Mouse (Mus musculus): ENCODE data around the gene Lao1. TPM values are rescaled to one million over a fixed set of nuclear protein-coding genes. Genes with fewer than 3 reads are reported as not detected.
A peak's percentile ranks its signal among the peaks of the same experiment; 100 is the strongest.

Gene Lao1
- polyA plus RNA-seq, 1 experiment from 2014 or later, result not detected

- Histone ChIP-seq H3K27ac (replicated peaks in 1 of 2; ENCODE audit: control insufficient read depth in 1 of 2, insufficient read depth in 1 of 2, low read depth in 2 of 2, low read length in 2 of 2) (no peak overlapping the region), H3K4me1 (ENCODE audit: control insufficient read depth in 2 of 2, insufficient read depth in 2 of 2, low read length in 2 of 2) (no peaks in the 10 kb centered on the region; a peak in 1 of 4 replicates), H3K9ac (ENCODE audit: low read length) (no peak overlapping the region), H3K4me3 (ENCODE audit: control insufficient read depth in 1 of 2, insufficient read depth in 1 of 2, low read depth in 1 of 2, low read length in 2 of 2) (no peak overlapping the region), H3K27me3 (ENCODE audit: control insufficient read depth, insufficient read depth, low read length) (no peaks in the 10 kb centered on the region), H3K9me3 (ENCODE audit: control insufficient read depth, low read length) (peaks cover 3% of the 10 kb centered on the region; the same call in 1 of the 2 replicates), H3K36me3 (ENCODE audit: control insufficient read depth, insufficient read depth, low read length) (no peaks in the 10 kb centered on the region), H3K4me2 (ENCODE audit: low read length) (no peak overlapping the region)
- 8% methylated on average over 3 of the region's 3 CpGs for WGBS
- ATAC-seq (ENCODE audit: insufficient number of reproducible peaks, insufficient read depth, low FRiP score, low read depth), result no peak
These were observed 27.2 kb downstream of the Lao1 start for GRCm38 (mm10) chr4:118988535-118988934.

GRCm38 (mm10) chr4:118989331-118989730 is 28.0 kb downstream of the Lao1 start:
- 26% methylated on average over 12 of the region's 12 CpGs for WGBS
- no peaks in the 10 kb centered on the region; a peak in 1 of 4 replicates for H3K4me1 ChIP-seq (ENCODE audit: control insufficient read depth in 2 of 2, insufficient read depth in 2 of 2, low read length in 2 of 2)
- no peaks in the 10 kb centered on the region for H3K27me3 ChIP-seq (ENCODE audit: control insufficient read depth, insufficient read depth, low read length)
- peaks cover 5% of the 10 kb centered on the region for H3K9me3 ChIP-seq (ENCODE audit: control insufficient read depth, low read length)
- H3K36me3 ChIP-seq (ENCODE audit: control insufficient read depth, insufficient read depth, low read length), result no peaks in the 10 kb centered on the region
- ATAC-seq (ENCODE audit: insufficient number of reproducible peaks, insufficient read depth, low FRiP score, low read depth), result no peak
- H3K4me2 ChIP-seq (ENCODE audit: low read length), result no peak overlapping the region
- no peak overlapping the region for H3K27ac ChIP-seq (replicated peaks in 1 of 2; ENCODE audit: control insufficient read depth in 1 of 2, insufficient read depth in 1 of 2, low read depth in 2 of 2, low read length in 2 of 2)
- no peak overlapping the region for H3K9ac ChIP-seq (ENCODE audit: low read length)
- no peak overlapping the region for H3K4me3 ChIP-seq (ENCODE audit: control insufficient read depth in 1 of 2, insufficient read depth in 1 of 2, low read depth in 1 of 2, low read length in 2 of 2)

GRCm38 (mm10) chr4:118991797-118992196 is 30.4 kb downstream of the Lao1 start:
- no peak for ATAC-seq (ENCODE audit: insufficient number of reproducible peaks, insufficient read depth, low FRiP score, low read depth)
- Histone ChIP-seq H3K4me1 (ENCODE audit: control insufficient read depth in 2 of 2, insufficient read depth in 2 of 2, low read length in 2 of 2) (no peaks in the 10 kb centered on the region; a peak in 1 of 4 replicates), H3K4me2 (ENCODE audit: low read length) (no peak overlapping the region), H3K27me3 (ENCODE audit: control insufficient read depth, insufficient read depth, low read length) (no peaks in the 10 kb centered on the region), H3K4me3 (ENCODE audit: control insufficient read depth in 1 of 2, insufficient read depth in 1 of 2, low read depth in 1 of 2, low read length in 2 of 2) (no peak overlapping the region), H3K36me3 (ENCODE audit: control insufficient read depth, insufficient read depth, low read length) (no peaks in the 10 kb centered on the region), H3K27ac (replicated peaks in 1 of 2; ENCODE audit: control insufficient read depth in 1 of 2, insufficient read depth in 1 of 2, low read depth in 2 of 2, low read length in 2 of 2) (no peak overlapping the region), H3K9me3 (ENCODE audit: control insufficient read depth, low read length) (peaks cover 3% of the 10 kb centered on the region), H3K9ac (ENCODE audit: low read length) (no peak overlapping the region)
- WGBS, result 37% methylated on average over 4 of the region's 4 CpGs

DNA sequence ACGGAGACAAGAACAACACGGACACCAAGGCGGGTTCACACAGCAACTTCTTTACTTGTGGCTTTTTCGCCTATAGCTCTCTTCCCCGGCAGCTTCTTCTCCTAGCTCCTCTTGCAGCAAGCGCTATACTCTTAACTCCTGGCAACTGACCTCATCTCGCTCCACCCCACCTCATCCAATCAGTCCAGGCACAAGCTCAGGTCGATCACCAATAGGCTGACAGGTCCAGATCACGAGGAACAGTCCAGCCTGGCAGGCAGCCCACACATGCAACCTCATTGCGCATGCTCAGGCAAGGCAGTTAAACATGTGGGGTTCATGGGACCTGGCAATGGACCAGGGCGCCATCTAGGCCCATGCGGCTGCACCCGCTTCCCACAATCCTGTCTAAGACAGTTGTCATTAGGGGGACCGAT is 35.8 kb downstream of the Lao1 start:
- Histone ChIP-seq H3K4me3 (ENCODE audit: control insufficient read depth in 1 of 2, insufficient read depth in 1 of 2, low read depth in 1 of 2, low read length in 2 of 2) (no peak overlapping the region), H3K27me3 (ENCODE audit: control insufficient read depth, insufficient read depth, low read length) (no peaks in the 10 kb centered on the region), H3K9me3 (ENCODE audit: control insufficient read depth, low read length) (peaks cover 3% of the 10 kb centered on the region), H3K27ac (replicated peaks in 1 of 2; ENCODE audit: control insufficient read depth in 1 of 2, insufficient read depth in 1 of 2, low read depth in 2 of 2, low read length in 2 of 2) (no peak overlapping the region), H3K9ac (ENCODE audit: low read length) (no peak overlapping the region), H3K4me2 (ENCODE audit: low read length) (no peak overlapping the region), H3K36me3 (ENCODE audit: control insufficient read depth, insufficient read depth, low read length) (no peaks in the 10 kb centered on the region), H3K4me1 (ENCODE audit: control insufficient read depth in 2 of 2, insufficient read depth in 2 of 2, low read length in 2 of 2) (peaks cover 6 to 9% of the 10 kb centered on the region in 2 experiments; a peak in 3 of 4 replicates)
- no peak for ATAC-seq (ENCODE audit: insufficient number of reproducible peaks, insufficient read depth, low FRiP score, low read depth)
- WGBS, result 86% methylated on average over 14 of the region's 14 CpGs

DNA sequence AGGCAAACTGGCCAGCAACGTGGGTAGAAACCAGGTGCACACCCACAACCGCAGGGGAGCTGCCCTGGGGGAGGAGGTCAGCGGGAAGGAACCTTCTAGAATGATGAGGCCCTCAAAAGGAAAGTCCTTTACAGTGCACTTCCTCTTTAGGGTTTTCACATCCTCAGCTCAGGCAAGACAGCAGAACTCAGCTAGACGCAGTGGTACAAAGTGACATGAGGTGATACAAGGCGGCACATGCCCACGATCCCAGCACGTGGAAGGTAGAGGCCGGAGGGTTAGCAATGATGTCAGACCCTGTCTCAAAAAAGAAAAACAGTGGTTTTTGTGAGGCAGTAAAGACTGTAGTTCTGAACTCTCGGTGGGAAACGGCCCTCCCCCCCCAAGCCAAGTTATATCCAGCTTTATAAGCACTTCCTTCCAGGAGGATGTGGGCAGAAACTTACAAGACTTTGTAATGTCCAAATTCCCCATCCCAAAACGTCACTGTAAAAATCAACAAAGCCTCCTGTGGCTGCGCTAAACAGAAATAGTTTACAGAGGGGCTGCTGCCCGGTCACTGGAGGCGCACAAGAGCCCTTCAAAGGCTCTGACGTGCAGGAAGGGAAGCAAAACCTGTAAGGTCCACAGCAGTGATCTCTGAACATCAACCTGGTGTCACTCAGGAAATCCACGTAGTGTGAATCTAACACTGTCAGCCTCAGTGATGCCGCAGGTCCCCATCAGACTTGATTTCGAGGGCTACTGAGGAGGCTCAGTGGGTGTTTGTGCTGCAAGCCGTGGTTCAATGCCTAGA is 38.5 kb downstream of the Lao1 start:
- Histone ChIP-seq H3K4me2 (ENCODE audit: low read length) (no peak overlapping the region), H3K4me1 (ENCODE audit: control insufficient read depth in 2 of 2, insufficient read depth in 2 of 2, low read length in 2 of 2) (peaks cover 10% of the 10 kb centered on the region in 2 experiments; a peak in 3 of 4 replicates), H3K9me3 (ENCODE audit: control insufficient read depth, low read length) (no peaks in the 10 kb centered on the region), H3K9ac (ENCODE audit: low read length) (no peak overlapping the region), H3K27me3 (ENCODE audit: control insufficient read depth, insufficient read depth, low read length) (no peaks in the 10 kb centered on the region), H3K27ac (replicated peaks in 1 of 2; ENCODE audit: control insufficient read depth in 1 of 2, insufficient read depth in 1 of 2, low read depth in 2 of 2, low read length in 2 of 2) (no peak overlapping the region), H3K36me3 (ENCODE audit: control insufficient read depth, insufficient read depth, low read length) (no peaks in the 10 kb centered on the region), H3K4me3 (ENCODE audit: control insufficient read depth in 1 of 2, insufficient read depth in 1 of 2, low read depth in 1 of 2, low read length in 2 of 2) (no peak overlapping the region)
- no peak for ATAC-seq (ENCODE audit: insufficient number of reproducible peaks, insufficient read depth, low FRiP score, low read depth)
- 61% methylated on average over 19 of the region's 19 CpGs for WGBS

DNA sequence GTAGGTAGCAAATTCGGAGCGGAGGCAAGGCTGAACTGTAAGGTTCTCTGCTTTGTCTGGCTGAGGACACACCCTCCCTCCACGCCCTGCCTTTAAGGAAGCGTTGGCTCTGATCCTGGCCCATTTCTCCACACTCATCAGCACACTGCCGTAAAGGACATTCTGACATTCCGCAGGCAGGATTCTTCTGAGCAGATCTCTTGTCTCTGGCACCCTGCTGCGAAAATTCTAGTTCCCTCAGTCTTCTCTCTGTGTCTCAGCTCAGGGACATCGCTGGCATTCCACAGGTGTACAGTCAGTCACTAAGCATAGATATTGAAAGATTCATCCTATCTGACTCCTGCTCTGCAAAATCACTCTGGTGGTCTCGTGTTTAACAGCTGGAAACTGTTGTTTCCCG is 40.3 kb downstream of the Lao1 start:
- H3K4me1 ChIP-seq (ENCODE audit: control insufficient read depth in 2 of 2, insufficient read depth in 2 of 2, low read length in 2 of 2), result peaks cover 10% of the 10 kb centered on the region in 2 experiments; a peak in 3 of 4 replicates
- ATAC-seq (ENCODE audit: insufficient number of reproducible peaks, insufficient read depth, low FRiP score, low read depth), result no peak
- H3K36me3 ChIP-seq (ENCODE audit: control insufficient read depth, insufficient read depth, low read length), result no peaks in the 10 kb centered on the region
- H3K27me3 ChIP-seq (ENCODE audit: control insufficient read depth, insufficient read depth, low read length), result no peaks in the 10 kb centered on the region
- no peak overlapping the region for H3K9ac ChIP-seq (ENCODE audit: low read length)
- 24% methylated on average over 10 of the region's 10 CpGs for WGBS
- H3K27ac ChIP-seq (replicated peaks in 1 of 2; ENCODE audit: control insufficient read depth in 1 of 2, insufficient read depth in 1 of 2, low read depth in 2 of 2, low read length in 2 of 2), result peak overlapping the region; percentile 24 to 32; a peak in 2 of 4 replicates
- no peak overlapping the region for H3K4me3 ChIP-seq (ENCODE audit: control insufficient read depth in 1 of 2, insufficient read depth in 1 of 2, low read depth in 1 of 2, low read length in 2 of 2)
- H3K4me2 ChIP-seq (ENCODE audit: low read length), result peak overlapping the region; percentile 44
- H3K9me3 ChIP-seq (ENCODE audit: control insufficient read depth, low read length), result no peaks in the 10 kb centered on the region

DNA sequence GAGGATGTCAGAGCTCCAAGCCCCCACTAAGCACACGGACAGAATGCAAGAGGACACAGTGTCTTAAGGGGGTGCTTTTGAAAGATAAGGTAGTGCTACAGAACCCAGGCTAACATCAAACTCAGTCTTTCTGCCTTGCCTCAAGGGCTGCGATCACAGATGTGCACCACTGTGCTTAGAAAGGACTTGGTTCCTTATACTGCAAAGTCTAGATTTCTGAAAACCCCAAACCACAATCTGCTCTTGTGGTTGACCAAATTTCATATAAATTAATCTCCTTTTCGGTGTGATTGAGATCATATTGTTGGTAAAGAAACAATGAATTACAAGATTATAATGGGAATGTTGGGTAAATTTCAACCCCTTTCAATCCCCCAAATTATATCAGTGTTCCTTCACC is 41.1 kb downstream of the Lao1 start:
- Histone ChIP-seq H3K4me1 (ENCODE audit: control insufficient read depth in 2 of 2, insufficient read depth in 2 of 2, low read length in 2 of 2) (peaks cover 10% of the 10 kb centered on the region in 2 experiments; a peak in 3 of 4 replicates), H3K4me3 (ENCODE audit: control insufficient read depth in 1 of 2, insufficient read depth in 1 of 2, low read depth in 1 of 2, low read length in 2 of 2) (no peak overlapping the region), H3K27ac (replicated peaks in 1 of 2; ENCODE audit: control insufficient read depth in 1 of 2, insufficient read depth in 1 of 2, low read depth in 2 of 2, low read length in 2 of 2) (no peak overlapping the region; a peak in 1 of 4 replicates), H3K36me3 (ENCODE audit: control insufficient read depth, insufficient read depth, low read length) (no peaks in the 10 kb centered on the region), H3K9me3 (ENCODE audit: control insufficient read depth, low read length) (no peaks in the 10 kb centered on the region), H3K4me2 (ENCODE audit: low read length) (no peak overlapping the region), H3K27me3 (ENCODE audit: control insufficient read depth, insufficient read depth, low read length) (no peaks in the 10 kb centered on the region), H3K9ac (ENCODE audit: low read length) (no peak overlapping the region)
- ATAC-seq (ENCODE audit: insufficient number of reproducible peaks, insufficient read depth, low FRiP score, low read depth), result no peak
- WGBS, result 69% methylated on average over 3 of the region's 3 CpGs
